Mouse (Mus musculus): ENCODE data around the gene Hip1.

- TF ChIP-seq EP300 (optimal IDR thresholded peaks at IDR 0.05) (no peak), CTCF (IDR thresholded peaks at IDR 0.05; ENCODE audit: low read depth) (no peak)
Observed at GRCm38 (mm10) chr5:135508284-135508683, 36.6 kb downstream of the Hip1 start.

All from stomach, postnatal 0 days (tissue).